Mouse (Mus musculus): Measurements from ENCODE around the gene Gm20388.

GRCm38 (mm10) chr8:121909148-121909541, 1998.5 kb downstream of the Gm20388 start:
- TF ChIP-seq CTCF (IDR thresholded peaks at IDR 0.05; ENCODE audit: low read depth, low read length): no peak
- TF ChIP-seq EP300 (IDR thresholded peaks at IDR 0.05; ENCODE audit: insufficient read depth, low read depth, low read length): no peak

All from ES-Bruce4 (cell line).